Mouse (Mus musculus) liver, adult 2 months (tissue): ENCODE measurements at regions not wholly inside any gene's neighbourhood (a gene's known extent, or its start where the extent isn't known, plus 50 kb on each side); places are given as distances from the start of the nearest gene placed in this dataset.

Experiments
- DNase-seq: peaks from one replicate; pipeline ENCODE4 v3.0.0-alpha.2; 2011; ENCODE audit warnings: low read depth, low spot score; ENCODE audit errors: extremely low read depth
- H3K27ac ChIP-seq: fragments of 200-500 bp; replicated peaks from 2 replicates; pipeline ENCODE4 v1.5.1; 2012; ENCODE audit warnings: low read depth, mild to moderate bottlenecking, control low read depth, inconsistent platforms, low read length; ENCODE audit not compliant: insufficient read depth
- H3K27me3 ChIP-seq: fragments of 200-500 bp; 2 replicates; pipeline ENCODE4 v1.6.1; 2012; ENCODE audit warnings: mild to moderate bottlenecking, moderate library complexity, low read length, inconsistent platforms; ENCODE audit not compliant: control insufficient read depth, insufficient read depth
- H3K36me3 ChIP-seq: fragments of 200-500 bp; 2 replicates; pipeline ENCODE4 v1.6.1; 2012; ENCODE audit warnings: low read length, inconsistent platforms; ENCODE audit not compliant: control insufficient read depth, insufficient read depth
- H3K4me1 ChIP-seq: fragments of 200-500 bp; 2 replicates; pipeline ENCODE4 v1.6.1; 2011; ENCODE audit warnings: low read length; ENCODE audit not compliant: control insufficient read depth, insufficient read depth
- H3K4me3 ChIP-seq: fragments of 200-500 bp; 2 replicates; pipeline ENCODE4 v1.5.1; 2011; ENCODE audit warnings: low read depth, mild to moderate bottlenecking, control low read depth, low read length, moderate library complexity; ENCODE audit not compliant: insufficient read depth
- H3K79me2 ChIP-seq: fragments of 200-500 bp; 2 replicates; pipeline ENCODE4 v1.6.1; 2012; ENCODE audit warnings: inconsistent platforms, mild to moderate bottlenecking, low read length, moderate library complexity; ENCODE audit not compliant: control insufficient read depth, insufficient read depth
- H3K9ac ChIP-seq: fragments of 200-500 bp; 2 replicates; pipeline ENCODE4 v1.6.1; 2012; ENCODE audit warnings: low read depth, mild to moderate bottlenecking, control low read depth, inconsistent platforms, low read length
- CTCF ChIP-seq: fragments of 200-500 bp; IDR thresholded peaks from 2 replicates; pipeline ENCODE4 v1.5.1; 2011; ENCODE audit warnings: low read depth, low read length, control low read depth
- POLR2A ChIP-seq: fragments of 200-500 bp; IDR thresholded peaks from 2 replicates; pipeline ENCODE4 v1.6.1; 2011; ENCODE audit warnings: low read length, control low read depth; ENCODE audit not compliant: insufficient read depth; ENCODE audit errors: extremely low read depth
- WGBS: fragments of 180-500 bp; shearing (Covaris S2); methylation state at CpG from one replicate; pipeline ENCODE4 v1.1.7; 2018; 5-methylcytosine and 5-hydroxymethylcytosine counted together

DNA sequence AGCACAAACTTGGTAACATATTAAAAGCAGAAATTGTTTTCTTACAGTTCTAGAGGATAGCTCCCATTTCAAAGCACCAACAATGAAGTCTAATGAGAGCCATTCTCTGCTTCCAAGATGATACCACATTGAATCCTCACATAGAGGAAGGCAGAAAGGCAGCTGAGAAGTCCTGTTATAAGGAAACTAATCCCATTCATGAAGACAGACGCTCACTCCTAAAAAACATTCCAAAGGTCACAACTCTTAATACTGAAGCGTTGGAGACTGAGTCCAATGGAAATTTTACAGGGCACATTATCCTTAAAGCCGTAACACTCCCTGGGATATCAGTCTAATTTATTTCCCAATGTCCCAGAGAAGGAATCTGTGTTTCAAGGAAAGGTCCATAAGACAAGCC lies 75.4 kb upstream of the Trabd2b start:
- TF ChIP-seq POLR2A (no peak), CTCF (no peak)

DNA sequence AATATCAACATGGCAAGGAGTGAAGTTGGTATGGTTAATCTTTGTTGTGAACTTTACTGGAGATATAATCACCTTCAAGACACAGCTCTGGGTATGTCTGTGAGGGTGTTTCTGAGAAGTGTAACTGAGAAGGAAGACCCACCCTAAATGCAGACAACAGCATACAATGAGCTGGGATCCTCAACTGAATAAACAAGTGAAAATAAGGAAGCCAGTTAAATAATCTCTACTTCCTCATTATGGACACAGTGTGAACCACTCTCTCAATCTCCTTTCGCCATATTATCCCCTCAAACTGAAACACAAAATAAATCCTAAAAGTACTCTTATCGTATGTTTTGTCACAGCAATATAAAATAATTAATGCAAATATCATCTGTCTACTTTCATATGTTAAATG lies 71.7 kb upstream of the Trabd2b start:
- no peak for TF ChIP-seq POLR2A
- no peak for TF ChIP-seq CTCF
- Histone ChIP-seq H3K27ac (no peak overlapping the region), H3K4me3 (no peak overlapping the region), H3K27me3 (no peaks in the 10 kb centered on the region), H3K9ac (no peak overlapping the region), H3K79me2 (no peaks in the 10 kb centered on the region), H3K4me1 (no peaks in the 10 kb centered on the region), H3K36me3 (no peaks in the 10 kb centered on the region)
- no peak for DNase-seq
- WGBS, result 82% methylated on average over 2 of the region's 2 CpGs

More for the DNA sequence above, 75.4 kb upstream of the Trabd2b start:
- Histone ChIP-seq H3K79me2 (no peaks in the 10 kb centered on the region), H3K36me3 (no peaks in the 10 kb centered on the region), H3K4me1 (no peaks in the 10 kb centered on the region), H3K27ac (no peak overlapping the region), H3K27me3 (no peaks in the 10 kb centered on the region), H3K4me3 (no peak overlapping the region), H3K9ac (no peak overlapping the region)
- 78% methylated on average over 3 of the region's 3 CpGs for WGBS
- no peak for DNase-seq

DNA sequence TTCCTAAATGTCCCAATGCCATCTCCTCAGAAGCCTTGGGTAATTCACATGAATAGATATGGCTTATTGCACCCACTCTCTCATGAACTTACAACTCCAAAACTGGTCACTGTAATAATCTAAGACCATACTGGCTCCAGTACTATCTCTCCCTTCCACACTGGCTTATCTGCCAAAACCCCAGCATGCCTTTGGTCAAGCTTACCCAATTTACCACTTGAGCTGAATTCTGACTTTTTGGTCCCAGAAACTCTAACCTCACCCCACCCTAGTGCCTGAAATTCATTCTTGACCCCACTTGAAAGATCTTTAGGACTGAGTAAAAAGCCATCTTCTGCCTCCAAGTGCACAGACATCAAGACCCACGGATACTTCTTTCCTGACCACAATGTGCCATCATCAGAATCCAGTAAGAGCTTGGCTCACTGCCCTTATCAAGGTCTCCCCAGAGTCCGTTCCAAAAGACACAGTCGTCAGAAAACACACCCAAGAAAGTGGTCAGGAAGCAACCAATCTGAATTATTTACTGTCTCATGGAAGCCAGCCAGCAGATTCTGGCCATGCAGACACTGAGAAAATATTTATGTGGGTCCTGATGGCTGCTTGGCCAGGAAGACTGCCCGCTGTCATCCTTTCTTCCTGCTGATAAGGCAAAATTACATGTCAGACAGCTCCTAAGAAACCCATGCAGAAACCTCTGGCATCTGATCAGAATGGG lies 70.3 kb upstream of the Trabd2b start:
- DNase-seq, result no peak
- TF ChIP-seq CTCF, result no peak
- no peak for TF ChIP-seq POLR2A
- no peak overlapping the region for H3K9ac ChIP-seq
- no peaks in the 10 kb centered on the region for H3K4me1 ChIP-seq
- H3K79me2 ChIP-seq, result no peaks in the 10 kb centered on the region
- H3K27ac ChIP-seq, result no peak overlapping the region
- no peak overlapping the region for H3K4me3 ChIP-seq
- H3K36me3 ChIP-seq, result no peaks in the 10 kb centered on the region
- WGBS, result 51% methylated on average over 4 of the region's 4 CpGs
- H3K27me3 ChIP-seq, result no peaks in the 10 kb centered on the region

DNA sequence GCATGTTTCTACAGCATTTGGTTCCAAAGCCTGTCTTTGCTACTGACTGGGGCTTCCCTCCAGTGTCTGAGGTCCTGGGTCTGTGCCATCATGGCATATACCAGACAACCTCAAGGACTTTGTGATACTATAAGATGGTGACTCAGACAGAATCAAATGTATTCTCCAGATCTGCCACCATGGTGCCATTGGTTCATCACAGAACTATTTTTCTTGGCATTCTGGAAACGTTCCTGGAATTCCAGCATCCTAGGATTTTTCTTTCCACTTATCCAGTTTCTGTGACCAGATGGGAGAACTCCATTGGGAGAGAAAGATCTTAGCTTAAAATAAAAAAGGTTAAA lies 69.8 kb upstream of the Trabd2b start:
- WGBS, result 53% methylated on average over 1 of the region's 1 CpGs
- Histone ChIP-seq H3K27me3 (no peaks in the 10 kb centered on the region), H3K9ac (no peak overlapping the region), H3K36me3 (no peaks in the 10 kb centered on the region), H3K79me2 (no peaks in the 10 kb centered on the region), H3K4me3 (no peak overlapping the region), H3K27ac (no peak overlapping the region), H3K4me1 (no peaks in the 10 kb centered on the region)
- no peak for TF ChIP-seq POLR2A
- TF ChIP-seq CTCF, result no peak
- no peak for DNase-seq

DNA sequence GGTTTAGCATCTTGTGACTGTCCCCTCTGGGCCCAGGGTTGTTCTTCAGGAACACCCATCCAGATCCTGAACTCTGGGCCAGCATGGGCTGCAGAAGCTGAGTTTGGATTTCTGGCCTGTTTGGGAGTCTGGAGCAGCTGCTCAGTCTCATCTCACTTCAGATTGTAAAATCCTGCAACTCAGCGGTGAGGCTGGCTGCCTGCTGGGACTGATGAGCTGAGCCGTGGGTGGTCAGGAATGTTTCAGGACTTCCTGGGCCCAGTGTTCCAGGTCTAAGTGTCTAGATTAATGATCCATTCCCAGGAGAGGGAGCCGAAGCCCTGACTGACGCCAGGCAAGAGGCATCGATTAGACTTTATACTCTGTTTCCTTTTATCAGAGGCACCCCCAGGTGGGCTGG lies 66.7 kb upstream of the Trabd2b start:
- no peak for DNase-seq
- WGBS, result 64% methylated on average over 5 of the region's 5 CpGs
- TF ChIP-seq POLR2A (no peak), CTCF (no peak)
- Histone ChIP-seq H3K27ac (no peak overlapping the region), H3K4me3 (no peak overlapping the region), H3K9ac (no peak overlapping the region), H3K27me3 (no peaks in the 10 kb centered on the region), H3K36me3 (no peaks in the 10 kb centered on the region), H3K4me1 (no peaks in the 10 kb centered on the region), H3K79me2 (no peaks in the 10 kb centered on the region)

DNA sequence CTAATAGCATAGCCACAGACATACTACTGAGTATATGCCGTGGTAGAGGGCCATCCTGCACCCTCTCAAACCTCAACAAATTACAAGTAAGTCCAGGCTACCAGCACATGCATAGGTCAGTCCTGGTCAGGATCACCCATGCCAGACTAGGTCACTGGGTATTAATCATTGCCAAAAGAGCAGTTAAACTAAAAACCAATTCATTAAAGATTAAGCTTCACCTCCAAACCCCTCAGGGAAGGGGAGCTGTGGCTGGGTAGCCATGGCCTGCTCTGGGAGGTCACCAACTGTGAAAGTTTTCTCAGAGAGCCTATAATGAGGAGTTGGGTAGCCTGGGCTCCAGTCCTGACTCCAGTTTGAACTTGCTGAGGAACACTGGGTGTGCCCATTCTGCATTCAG lies 61.4 kb upstream of the Trabd2b start:
- WGBS, result 40% methylated on average over 1 of the region's 1 CpGs
- Histone ChIP-seq H3K4me3 (no peak overlapping the region), H3K36me3 (no peaks in the 10 kb centered on the region), H3K4me1 (peaks cover 7% of the 10 kb centered on the region), H3K27me3 (no peaks in the 10 kb centered on the region), H3K27ac (no peak overlapping the region), H3K9ac (no peak overlapping the region), H3K79me2 (no peaks in the 10 kb centered on the region)
- TF ChIP-seq CTCF (no peak), POLR2A (no peak)
- DNase-seq, result peak; percentile 80
